In the genomic region with DNA sequence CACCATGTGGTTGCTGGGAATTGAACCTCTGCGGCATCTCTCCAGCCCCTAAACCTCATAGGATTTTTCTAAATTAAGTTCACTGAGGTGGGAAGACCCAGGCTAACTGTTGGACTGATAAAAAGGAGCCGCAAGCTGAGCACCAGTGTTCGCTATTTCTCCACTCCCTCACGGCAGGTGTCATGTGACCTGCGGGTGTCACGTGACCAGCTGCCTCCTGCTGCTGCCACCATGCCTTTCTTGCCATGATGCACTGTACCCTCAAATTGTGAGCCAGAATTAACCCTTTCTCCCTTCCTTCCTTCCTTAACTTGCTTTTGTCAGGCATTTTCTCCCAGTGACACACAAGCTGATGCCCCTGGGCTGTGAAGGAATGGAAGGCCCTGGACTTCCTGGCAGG, we compare ENCODE assay signal across 26 mouse cellular contexts.
DNase-seq lines count a peak whose midpoint lies in the region; ATAC-seq and TF ChIP-seq lines count a peak whose summit lies in the region.
"Had no signal": no experiment of that assay in that cellular context is flagged by ENCODE, and none has a peak within 500 bp of the region (broad histone marks: within the 10 kb centered on the region; RNA-seq: fewer than 3 reads in every experiment).

No protein-coding gene starts in this region.

- no peak overlapping the region for H3K9ac ChIP-seq in MEL (ENCODE audit: control insufficient read depth, low read depth, low read length, poor library complexity, severe bottlenecking)
- H3K9ac ChIP-seq: embryonic facial prominence, embryonic 12.5 days; embryonic facial prominence, embryonic 15.5 days; heart, embryonic 12.5 days; heart, embryonic 15.5 days; hindbrain, embryonic 13.5 days had no signal

- TF ChIP-seq CTCF in testis, adult 2 months (IDR thresholded peaks at IDR 0.05; ENCODE audit: control insufficient read depth, insufficient read depth, insufficient replicate concordance, low read depth, low read length) = no peak
- TF ChIP-seq CTCF in MEL (IDR thresholded peaks at IDR 0.05 in 2 of 3, conservative IDR thresholded peaks at IDR 0.05 in 1 of 3; ENCODE audit: control insufficient read depth in 1 of 3, insufficient read depth in 1 of 3, low read depth in 2 of 3, low read length in 3 of 3, poor library complexity in 1 of 3, severe bottlenecking in 1 of 3) = no peak

- no peak for TF ChIP-seq RAD21 in MEL (IDR thresholded peaks at IDR 0.05; ENCODE audit: low read depth, low read length)

- ATAC-seq in CD4-positive, CD25-positive, alpha-beta regulatory T cell, adult 4 months = no peak
- ATAC-seq: forebrain, embryonic 14.5 days; hindbrain, embryonic 16.5 days had no signal

- no peaks in the 10 kb centered on the region for H3K79me2 ChIP-seq in MEL (ENCODE audit: control insufficient read depth, insufficient read depth, low read length, poor library complexity)

- WGBS in limb, embryonic 10.5 days = 97% methylated on average over 6 of the region's 6 CpGs

- no peak for TF ChIP-seq EP300 in MEL (IDR thresholded peaks at IDR 0.05; ENCODE audit: low read depth in 1 of 2, low read length in 2 of 2)

- H3K27ac ChIP-seq in testis, adult 2 months (ENCODE audit: control insufficient read depth, insufficient read depth, low read depth, low read length) = no peak overlapping the region
- no peak overlapping the region for H3K27ac ChIP-seq in MEL (ENCODE audit: control insufficient read depth, low read depth, low read length)
- H3K27ac ChIP-seq in limb, embryonic 10.5 days = peak overlapping the region; percentile 59; the same call in 1 of the 2 replicates
- H3K27ac ChIP-seq: embryonic facial prominence, embryonic 12.5 days; embryonic facial prominence, embryonic 15.5 days; heart, embryonic 15.5 days; hindbrain, embryonic 10.5 days; hindbrain, embryonic 13.5 days had no signal

- no peak for DNase-seq in testis, postnatal 14 days (ENCODE audit: low spot score)
- no peak for DNase-seq in MEL (ENCODE audit: low read depth, low spot score)
- no peak for DNase-seq in limb, embryonic 10.5 days (ENCODE audit: low spot score)
- no peak for DNase-seq in layer of hippocampus, adult 8-10 months (ENCODE audit: low spot score in 2 of 2)
- no peak for DNase-seq in thymus, postnatal 0 days (ENCODE audit: low spot score)
- DNase-seq: adrenal gland, adult 2 months; adrenal gland, postnatal 14 days; B cell, adult 2 months; cerebellum, adult 11 months; cerebellum, adult 2 months; cerebellum, adult 9-11 months; cerebellum, postnatal 25 days; gastrocnemius, postnatal 25 days; heart, adult 18-20 months; heart, postnatal 10 days; heart, postnatal 36 days had no signal

- H3K4me1 ChIP-seq in testis, adult 2 months (ENCODE audit: control insufficient read depth, insufficient read depth, low read length) = no peaks in the 10 kb centered on the region; the same call in 1 of the 2 replicates
- H3K4me1 ChIP-seq in MEL (ENCODE audit: control insufficient read depth in 1 of 2, insufficient read depth in 2 of 2, low read length in 2 of 2) = no peaks in the 10 kb centered on the region
- peaks cover 21% of the 10 kb centered on the region for H3K4me1 ChIP-seq in limb, embryonic 10.5 days
- H3K4me1 ChIP-seq: embryonic facial prominence, embryonic 12.5 days; embryonic facial prominence, embryonic 15.5 days; heart, embryonic 12.5 days; heart, embryonic 15.5 days; hindbrain, embryonic 10.5 days; hindbrain, embryonic 13.5 days had no signal

- H3K9me3 ChIP-seq in MEL (replicated peaks; ENCODE audit: insufficient read depth, low read length) = no peaks in the 10 kb centered on the region
- no peaks in the 10 kb centered on the region for H3K9me3 ChIP-seq in limb, embryonic 10.5 days (replicated peaks)
- H3K9me3 ChIP-seq: embryonic facial prominence, embryonic 12.5 days; embryonic facial prominence, embryonic 15.5 days; heart, embryonic 12.5 days; heart, embryonic 15.5 days; hindbrain, embryonic 10.5 days; hindbrain, embryonic 13.5 days had no signal

- H3K27me3 ChIP-seq in testis, adult 2 months (ENCODE audit: control insufficient read depth, insufficient read depth, low read length) = no peaks in the 10 kb centered on the region
- H3K27me3 ChIP-seq in MEL (ENCODE audit: control insufficient read depth in 1 of 2, insufficient read depth in 2 of 2, low read length in 2 of 2) = 0 out of 4 replicates have a peak, but pooled peaks cover 0 to 2% of the 10 kb centered on the region in 2 experiments
- no peaks in the 10 kb centered on the region for H3K27me3 ChIP-seq in limb, embryonic 10.5 days (ENCODE audit: low read depth, poor library complexity, severe bottlenecking)
- H3K27me3 ChIP-seq: embryonic facial prominence, embryonic 12.5 days; embryonic facial prominence, embryonic 15.5 days; heart, embryonic 12.5 days; heart, embryonic 15.5 days; hindbrain, embryonic 13.5 days had no signal

- no peaks in the 10 kb centered on the region for H3K36me3 ChIP-seq in testis, adult 2 months (ENCODE audit: control insufficient read depth, insufficient read depth, low read length)
- H3K36me3 ChIP-seq in MEL (ENCODE audit: control insufficient read depth in 1 of 2, insufficient read depth in 2 of 2, low read length in 2 of 2) = no peaks in the 10 kb centered on the region
- no peaks in the 10 kb centered on the region for H3K36me3 ChIP-seq in limb, embryonic 10.5 days
- H3K36me3 ChIP-seq: embryonic facial prominence, embryonic 12.5 days; embryonic facial prominence, embryonic 15.5 days; heart, embryonic 12.5 days; heart, embryonic 15.5 days; hindbrain, embryonic 10.5 days; hindbrain, embryonic 13.5 days had no signal

- TF ChIP-seq POLR2A in testis, adult 2 months (IDR thresholded peaks at IDR 0.05; ENCODE audit: control insufficient read depth, low read depth, low read length) = no peak
- no peak for TF ChIP-seq POLR2A in MEL (IDR thresholded peaks at IDR 0.05; ENCODE audit: control insufficient read depth in 1 of 2, insufficient read depth in 1 of 2, low read depth in 1 of 2, low read length in 2 of 2, poor library complexity in 1 of 2)

- H3K4me3 ChIP-seq in testis, adult 2 months (ENCODE audit: control insufficient read depth, low read depth, low read length) = peak overlapping the region; percentile 65
- no peak overlapping the region for H3K4me3 ChIP-seq in MEL (ENCODE audit: control insufficient read depth in 1 of 2, insufficient read depth in 1 of 2, low read depth in 2 of 2, low read length in 2 of 2)
- H3K4me3 ChIP-seq in limb, embryonic 10.5 days = no peak overlapping the region
- H3K4me3 ChIP-seq: embryonic facial prominence, embryonic 12.5 days; embryonic facial prominence, embryonic 15.5 days; heart, embryonic 12.5 days; heart, embryonic 15.5 days; hindbrain, embryonic 10.5 days; hindbrain, embryonic 13.5 days had no signal

TF ChIP-seq in MEL, 35 proteins besides CTCF, POLR2A, EP300 and RAD21:
- no peak for TF ChIP-seq USF2 (IDR thresholded peaks at IDR 0.05; ENCODE audit: borderline replicate concordance in 1 of 2, insufficient read depth in 1 of 2, low read depth in 1 of 2, low read length in 2 of 2)
- no peak for TF ChIP-seq E2F4 (IDR thresholded peaks at IDR 0.05; ENCODE audit: borderline replicate concordance, low read depth, low read length)
- TF ChIP-seq USF1 (IDR thresholded peaks at IDR 0.05; ENCODE audit: low read depth, low read length) = peak; percentile 35; the same call in 1 of the 2 replicates
- no peak for TF ChIP-seq TBP (IDR thresholded peaks at IDR 0.05; ENCODE audit: low read depth, low read length)
- TF ChIP-seq MXI1 (IDR thresholded peaks at IDR 0.05; ENCODE audit: low read depth, low read length) = no peak
